Mouse (Mus musculus) left cerebral cortex, postnatal 25 days (tissue): ENCODE measurements around the gene Hic2. TPM values are rescaled to one million over a fixed set of nuclear protein-coding genes. Genes with fewer than 3 reads are reported as not detected.

Source experiments
- DNase-seq, 2 experiments: peaks; one replicate each; pipeline ENCODE4 v3.0.0; 2022; ENCODE audit warnings: low spot score in 2 of 2, mixed read lengths in 1 of 2
- intact Hi-C: fragments of 180-260 bp; cut with DNase I; formaldehyde crosslinking; loops from one replicate; pipeline ENCODE4 v1.15.1; 2025
- total RNA-seq, 2 experiments: library from RNA; stranded (reverse); gene quantifications; 2 replicates each; pipeline ENCODE4 v1.2.3; 2021

Gene Hic2
- total RNA-seq, 2 experiments from 2014 or later = 4.2 to 4.4 TPM

GRCm38 (mm10) chr16:17269872-17270271 is 36.5 kb downstream of the Hic2 start:
- no peak for DNase-seq
- intact Hi-C loops = no loop called here

GRCm38 (mm10) chr16:17271124-17271523 is 37.8 kb downstream of the Hic2 start:
- peak in 1 of 2 experiments; percentile 36 for DNase-seq
- intact Hi-C loops = no loop called here

DNA sequence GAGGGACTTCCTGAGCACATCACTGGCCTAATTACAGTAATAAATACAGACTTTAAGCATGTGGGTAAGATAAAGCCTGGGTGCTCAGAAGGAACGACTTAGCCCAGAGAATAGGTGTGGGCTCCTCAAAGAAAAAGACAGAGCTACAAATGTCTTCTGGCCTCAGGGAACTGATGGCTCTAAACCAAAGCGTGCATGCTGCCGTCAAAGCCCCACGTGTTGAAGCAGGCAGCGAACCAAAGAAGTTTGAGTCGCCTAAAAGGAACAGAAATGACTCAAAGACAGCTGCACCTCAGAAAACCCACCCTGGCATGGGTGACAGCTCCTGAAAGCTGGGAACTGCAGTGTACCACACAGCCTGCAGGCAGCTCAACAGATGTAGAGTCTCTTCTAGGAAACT is 38.5 kb downstream of the Hic2 start:
- intact Hi-C loops = no loop called here
- no peak for DNase-seq

GRCm38 (mm10) chr16:17275721-17276120 is 42.3 kb downstream of the Hic2 start, which contains the start of gene Tmem191c:
TSS of gene Tmem191c (plus strand) at chr16:17276077.
- DNase-seq = no peak
- intact Hi-C loops = loop anchor here (1.0 to 2.0 kb wide), 3 partner anchors 42 to 143 kb away; partner anchors contain the start of genes Hic2 and Sdf2l1

DNA sequence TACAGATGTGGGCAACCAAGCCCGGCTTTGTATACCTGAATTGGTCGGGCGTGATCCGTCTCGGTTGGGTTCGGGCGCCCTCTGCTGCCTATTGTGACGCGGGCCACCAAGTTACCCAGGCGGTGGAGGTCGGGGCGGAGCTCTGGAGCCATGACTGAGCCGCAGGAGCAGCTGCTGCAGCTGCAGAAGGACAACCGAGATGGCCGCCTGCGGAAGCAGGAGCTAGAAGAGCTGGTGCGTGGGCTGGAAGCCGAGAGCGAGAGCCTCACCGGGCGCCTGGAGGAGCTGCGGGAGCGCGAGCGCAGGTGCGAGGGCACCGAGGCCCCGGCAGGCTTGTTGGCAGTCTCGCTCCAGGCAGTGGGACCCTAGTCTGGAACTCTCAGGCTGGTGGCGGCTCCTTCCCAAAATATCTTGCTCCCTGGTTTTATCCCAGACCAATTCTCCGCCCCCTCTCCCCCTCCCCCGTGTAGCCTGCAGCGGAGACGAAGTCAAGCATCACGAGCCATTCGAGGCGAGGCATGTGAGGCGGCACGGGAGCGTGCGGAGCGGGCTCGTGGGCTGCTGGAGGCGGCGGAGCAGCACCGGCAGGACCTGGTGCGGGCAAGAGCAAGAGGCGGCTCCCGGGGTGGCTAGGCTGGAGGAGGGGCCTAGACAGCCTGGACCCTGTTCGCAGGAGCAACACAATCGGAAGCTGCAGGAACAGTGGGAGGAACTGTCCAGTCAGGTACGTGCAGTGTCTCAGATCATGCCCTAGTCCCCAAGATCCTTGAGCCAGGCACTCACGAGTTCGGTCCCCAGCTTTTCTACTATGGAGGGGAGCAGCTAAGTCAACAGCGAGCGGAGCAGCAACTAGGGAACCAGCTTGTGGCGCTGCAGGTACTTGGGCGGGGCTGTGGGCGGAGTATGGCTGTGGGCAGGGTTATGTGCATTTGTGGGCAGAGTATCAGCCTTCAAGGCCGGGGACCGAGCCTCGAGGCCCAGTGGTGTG is 43.1 kb downstream of the Hic2 start:
- intact Hi-C loops = loop anchor here (1.0 kb wide), 2 partner anchors 43 to 67 kb away; partner anchors contain the start of gene Hic2
- DNase-seq = peak; percentile 93 to 96

DNA sequence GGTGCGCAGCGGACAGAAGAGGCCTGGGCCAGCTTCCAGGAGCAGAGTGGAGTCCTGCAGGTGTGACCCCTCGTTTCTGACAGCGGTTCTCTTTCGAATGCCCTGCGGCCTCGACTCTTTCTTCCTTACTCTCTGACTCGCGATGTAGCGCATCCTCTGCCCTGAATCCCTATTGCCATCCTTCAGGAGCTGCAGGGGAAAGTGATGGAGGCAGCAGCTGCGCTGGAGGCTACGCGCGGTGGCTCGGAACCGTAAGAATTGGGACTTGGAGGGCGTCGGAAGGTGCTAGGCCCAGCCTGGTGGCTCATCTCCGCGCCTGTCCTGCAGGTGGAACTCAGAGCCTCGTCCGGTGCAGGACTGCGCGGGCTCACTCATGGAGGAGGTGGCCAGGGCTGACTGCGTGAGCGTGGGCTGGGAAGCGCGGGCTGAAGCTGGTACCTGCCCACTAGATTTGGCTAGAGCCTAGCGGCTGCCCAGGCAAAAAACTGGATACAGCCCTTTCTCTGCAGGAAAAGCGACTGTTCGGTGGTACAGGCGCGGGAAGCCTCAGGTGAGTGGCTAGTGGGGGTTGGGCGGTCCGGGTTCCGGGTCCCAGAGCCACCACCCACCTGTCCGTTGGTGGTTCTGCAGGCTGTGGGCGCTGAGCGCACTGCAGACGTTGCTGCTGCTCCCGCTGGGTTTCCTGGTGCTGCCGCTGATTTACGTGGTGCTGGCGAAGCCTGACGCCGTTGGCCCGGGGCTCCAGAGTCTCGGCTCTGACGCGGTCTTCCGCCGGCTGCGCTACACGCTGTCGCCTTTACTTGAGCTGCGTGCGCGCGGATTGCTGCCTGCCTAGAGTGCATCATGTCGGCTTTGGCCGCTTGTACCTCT is 44.2 kb downstream of the Hic2 start:
- DNase-seq = peak; percentile 77 to 79
- intact Hi-C loops = no loop called here

DNA sequence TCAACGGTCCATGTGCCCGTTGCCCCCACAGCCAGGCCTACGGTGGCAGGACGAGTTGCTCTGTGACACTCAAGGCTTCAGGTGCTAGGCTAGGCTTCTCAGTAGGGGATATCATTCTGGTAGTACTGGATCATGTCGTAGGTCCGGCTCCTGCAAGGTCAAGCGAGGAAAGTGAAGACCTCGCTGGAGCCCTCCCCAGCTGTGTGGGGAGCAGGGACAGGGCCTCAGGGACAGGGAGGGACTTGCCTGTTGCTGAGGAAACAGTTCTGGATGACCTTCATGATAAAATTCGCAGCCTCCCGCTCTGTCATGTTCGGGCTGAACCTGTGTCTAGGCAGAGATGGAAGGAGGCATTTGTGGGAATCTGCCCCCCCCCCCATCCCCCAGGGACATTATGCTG is 47.1 kb downstream of the Hic2 start:
- intact Hi-C loops = no loop called here
- no peak for DNase-seq

DNA sequence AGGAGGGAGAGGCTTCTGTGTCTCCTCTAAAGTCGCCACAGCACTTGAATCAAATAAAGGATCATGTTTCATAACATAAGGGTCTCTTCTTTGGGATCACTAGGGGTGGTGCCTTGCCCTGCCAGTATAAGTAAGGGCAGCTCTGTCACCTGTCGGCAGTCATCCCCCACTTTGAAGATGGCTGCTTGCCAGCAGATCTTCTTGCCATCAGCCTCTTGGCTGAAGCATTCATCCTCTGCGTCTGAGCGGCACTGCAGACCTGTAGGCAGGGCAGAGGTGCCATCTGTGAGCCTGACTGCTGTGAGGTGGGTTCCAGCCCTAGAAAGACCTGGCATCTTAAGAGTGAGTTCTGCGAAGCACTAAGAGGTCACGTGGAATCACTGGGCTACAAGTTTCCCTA is 49.8 kb downstream of the Hic2 start:
- intact Hi-C loops = no loop called here
- no peak for DNase-seq

- intact Hi-C loops = no loop called here
- no peak for DNase-seq
Measured at GRCm38 (mm10) chr16:17287103-17287502, 53.7 kb downstream of the Hic2 start.

GRCm38 (mm10) chr16:17291016-17291415 is 57.6 kb downstream of the Hic2 start:
- no peak for DNase-seq

GRCm38 (mm10) chr16:17292751-17293150 is 59.4 kb downstream of the Hic2 start:
- intact Hi-C loops = no loop called here
- DNase-seq = peak; percentile 45 to 49

More at GRCm38 (mm10) chr16:17291016-17291415, 57.6 kb downstream of the Hic2 start:
- intact Hi-C loops = no loop called here

DNA sequence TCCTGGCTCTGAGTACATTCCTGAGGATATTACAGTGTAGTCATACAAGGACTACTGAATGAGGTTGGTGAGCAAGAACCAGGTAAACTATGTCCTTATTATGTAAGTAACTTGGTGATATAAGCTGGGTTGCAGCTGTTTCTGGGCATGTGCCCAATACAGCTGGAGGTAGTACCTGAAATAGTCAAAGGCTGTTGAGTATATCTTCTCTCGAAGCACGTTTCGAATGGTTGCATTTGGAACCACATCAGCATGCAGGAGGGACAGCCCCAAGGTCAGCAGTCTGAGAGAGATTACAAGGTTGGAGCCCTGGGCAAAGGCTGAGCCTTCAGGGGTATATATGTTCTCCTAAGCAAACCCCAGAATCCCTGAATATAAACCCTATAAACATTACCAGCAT is 67.4 kb downstream of the Hic2 start:
- intact Hi-C loops = no loop called here
- no peak for DNase-seq

DNA sequence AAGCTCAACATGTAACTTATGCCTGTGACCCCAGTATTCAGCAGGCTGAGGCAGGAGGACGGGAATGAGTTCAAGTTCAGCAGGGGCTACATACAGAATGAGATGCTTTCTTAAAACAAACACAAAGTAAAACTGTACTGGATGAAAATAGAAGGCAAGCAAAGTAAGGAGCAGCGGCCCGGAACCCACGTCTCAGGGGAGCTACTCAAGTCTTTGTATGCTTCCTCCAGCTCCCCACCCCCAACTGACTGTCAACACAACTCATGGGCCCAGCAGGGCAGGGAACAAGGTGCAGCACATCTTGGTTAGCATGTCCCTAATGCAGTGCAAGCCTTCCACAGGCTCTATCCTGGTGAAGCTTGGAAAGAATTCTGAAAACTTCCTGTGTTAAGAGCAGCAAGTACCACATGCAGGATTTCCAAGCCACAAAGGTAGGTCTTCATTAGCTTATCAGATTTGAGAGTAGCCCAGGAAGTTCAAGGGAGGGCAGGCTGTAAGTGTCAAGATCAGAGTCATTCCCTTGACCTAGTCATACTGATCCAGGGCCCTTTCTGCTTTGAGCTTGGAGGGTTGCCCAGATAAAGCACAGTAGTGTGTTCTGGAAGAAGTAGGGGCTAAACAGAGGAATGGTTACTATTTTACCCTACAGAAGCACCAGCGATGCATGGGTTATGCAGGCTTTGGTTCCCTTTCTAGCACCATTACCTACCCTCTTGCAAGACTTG is 70.3 kb downstream of the Hic2 start:
- no peak for DNase-seq
- intact Hi-C loops = no loop called here

DNA sequence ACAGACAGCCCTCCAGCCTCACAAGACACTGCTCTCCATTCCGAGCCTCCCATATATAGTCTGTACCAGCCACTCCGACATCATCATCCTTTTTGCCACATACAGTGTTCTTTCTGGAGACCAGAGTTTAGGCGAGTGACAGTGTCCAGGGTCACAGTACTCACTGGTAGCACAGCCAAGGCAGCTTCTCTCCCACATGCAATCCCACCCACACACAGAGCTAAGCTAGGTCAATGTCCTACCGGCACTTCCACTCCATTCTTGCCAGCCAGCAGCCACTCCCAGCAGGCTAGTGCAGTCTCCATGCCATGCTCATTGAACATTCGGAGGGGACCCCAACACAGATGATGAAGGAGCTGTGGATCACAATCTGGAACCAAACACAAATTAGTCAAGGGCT is 74.1 kb downstream of the Hic2 start:
- intact Hi-C loops = no loop called here
- no peak for DNase-seq

DNA sequence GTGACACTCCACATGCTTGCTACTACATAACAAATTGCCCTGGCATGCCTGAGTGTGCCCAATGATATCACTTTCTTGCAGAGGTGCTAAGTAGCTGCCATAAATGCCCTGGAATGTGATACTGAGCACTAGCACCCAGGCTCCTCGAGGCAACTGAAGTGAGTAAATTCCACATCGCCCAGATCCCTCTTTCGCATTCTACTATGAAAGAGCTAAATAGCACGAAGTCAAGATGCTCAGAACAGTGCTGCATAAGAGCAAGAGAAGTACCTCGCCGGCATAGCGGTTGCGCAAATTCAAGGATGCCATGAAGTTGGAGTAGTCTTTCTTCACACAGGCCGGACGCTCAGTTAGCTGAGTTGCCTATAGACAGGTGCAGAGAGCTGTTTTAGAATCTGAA is 75.7 kb downstream of the Hic2 start:
- intact Hi-C loops = no loop called here
- no peak for DNase-seq

DNA sequence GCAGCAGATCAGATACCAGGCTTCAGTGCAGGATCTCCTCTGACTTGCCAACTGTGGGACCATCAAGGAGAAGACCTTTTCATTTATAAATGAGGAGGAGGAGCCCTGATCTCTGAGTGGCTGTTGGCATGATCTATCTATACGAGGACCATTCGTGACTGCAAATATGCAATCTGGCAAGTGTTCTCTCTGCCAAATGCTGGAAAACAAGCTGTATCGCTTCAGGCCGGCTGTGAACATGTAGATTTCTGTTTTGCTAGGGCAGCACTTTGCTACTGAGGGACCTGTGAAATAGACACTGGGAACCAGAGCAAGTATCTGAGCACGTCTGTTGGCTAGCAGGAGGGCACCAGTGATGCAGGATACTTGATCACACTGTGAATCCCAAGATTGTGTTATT is 79.2 kb downstream of the Hic2 start:
- no peak for DNase-seq
- intact Hi-C loops = no loop called here
